Mouse (Mus musculus): Measurements from ENCODE around the gene Zbtb43. TPM values are rescaled to one million over a fixed set of nuclear protein-coding genes. Genes with fewer than 3 reads are reported as not detected.

Zbtb43 gene
- 16.7 and 19.1 TPM in 2 replicates for polyA plus RNA-seq (2015; fragmentation: Nextera tagmentation; extraction: Ambion mirVana)

DNA sequence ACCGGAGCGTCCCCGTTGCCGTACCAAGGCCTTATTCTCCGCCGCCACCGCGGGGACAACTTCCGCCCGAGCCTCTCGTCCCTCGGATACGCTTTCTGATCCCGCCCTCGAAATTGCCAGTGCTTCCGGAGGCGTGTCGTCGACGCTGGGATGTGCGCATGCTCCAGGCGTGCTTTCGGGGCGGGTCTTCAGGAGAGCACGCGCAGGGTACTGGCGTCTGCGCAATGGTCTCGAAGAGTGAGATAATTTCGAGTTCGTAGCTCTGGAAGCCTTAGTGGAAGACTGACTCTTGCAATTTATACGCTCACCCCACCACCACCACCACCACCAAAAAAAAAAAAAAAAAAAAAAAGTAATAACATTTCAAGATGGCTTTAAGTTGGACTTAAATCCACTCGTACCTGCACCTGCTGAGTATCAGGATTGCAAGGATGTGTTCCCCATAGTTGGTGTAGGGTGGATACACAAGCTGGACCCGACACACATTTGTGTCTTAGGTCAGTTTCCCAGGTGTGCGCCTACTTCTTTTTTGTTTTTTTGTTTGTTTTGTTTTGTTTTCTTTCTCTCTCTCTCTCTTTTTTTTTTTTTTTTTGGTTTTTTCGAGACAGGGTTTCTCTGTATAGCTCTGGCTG is at the start of gene Zbtb43:
Gene Zbtb43 (minus strand): TSS at position 94 of the 632 bp plus-strand sequence.
- Histone ChIP-seq H3K4me1 (peaks cover 21% of the 10 kb centered on the region), H3K4me2 (peak within 1 kb of the TSS; percentile 80), H3K9me3 (no peaks in the 10 kb centered on the region), H3K36me3 (peaks cover 8% of the 10 kb centered on the region; the same call in 1 of the 2 replicates), H3K27me3 (peaks cover 4% of the 10 kb centered on the region), H3K4me3 (peak within 1 kb of the TSS; percentile 92), H3K27ac (peak within 1 kb of the TSS; percentile 36), H3K9ac (peak within 1 kb of the TSS; percentile 88)
- whole genome bisulfite sequencing = 5% methylated on average over 36 of the region's 36 CpGs
- ATAC-seq (ENCODE audit: borderline replicate concordance, extremely low read depth, low FRiP score, low TSS enrichment) = peak; percentile 94

DNA sequence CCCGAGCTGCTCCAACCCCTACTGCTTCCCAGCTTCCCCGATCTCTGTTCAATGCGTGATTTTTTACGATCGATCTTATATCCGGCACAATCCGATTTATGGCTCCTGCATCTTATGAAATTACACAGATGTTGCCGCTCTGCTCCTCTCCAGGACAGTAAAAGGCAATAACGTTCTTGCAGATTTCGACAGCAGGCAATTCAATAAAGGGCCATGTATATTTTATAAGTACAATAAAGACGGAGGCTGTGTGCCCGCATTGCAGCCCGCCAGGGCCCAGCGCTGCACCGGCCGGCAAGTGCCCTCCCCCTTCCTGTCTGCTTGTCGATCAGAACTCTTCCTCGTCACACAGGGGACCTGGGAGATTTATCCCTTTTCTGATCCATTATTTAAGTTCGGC is 47.5 kb upstream of the Zbtb43 start:
- Histone ChIP-seq H3K9ac (no peak overlapping the region), H3K4me1 (no peaks in the 10 kb centered on the region), H3K36me3 (no peaks in the 10 kb centered on the region), H3K27me3 (no peaks in the 10 kb centered on the region), H3K4me3 (no peak overlapping the region), H3K27ac (no peak overlapping the region), H3K9me3 (no peaks in the 10 kb centered on the region), H3K4me2 (no peak overlapping the region)
- 67% methylated on average over 19 of the region's 19 CpGs for WGBS
- no peak for ATAC-seq (ENCODE audit: borderline replicate concordance, extremely low read depth, low FRiP score, low TSS enrichment)

DNA sequence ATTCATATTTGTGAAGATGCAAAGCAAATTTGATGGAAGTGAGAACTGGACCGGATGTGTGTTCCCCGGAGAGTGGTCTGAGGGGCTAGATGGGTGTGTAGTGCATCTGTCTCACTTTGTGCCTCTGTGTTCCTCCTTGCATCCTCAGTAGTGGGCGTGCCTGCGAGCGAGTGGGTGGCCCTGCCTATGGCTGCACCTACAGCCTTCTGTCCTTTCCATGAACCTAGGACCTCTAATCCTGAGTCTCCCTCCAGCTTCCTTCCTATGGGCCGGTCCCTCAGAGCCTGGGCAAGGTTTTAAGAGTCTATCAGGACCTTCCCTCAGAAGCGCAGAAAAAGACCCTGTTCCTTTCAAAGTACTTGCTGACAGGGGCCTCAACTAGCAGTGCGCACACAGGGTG is 47.1 kb upstream of the Zbtb43 start:
- no peaks in the 10 kb centered on the region for H3K36me3 ChIP-seq
- no peaks in the 10 kb centered on the region for H3K4me1 ChIP-seq
- H3K4me2 ChIP-seq = no peak overlapping the region
- no peak for ATAC-seq (ENCODE audit: borderline replicate concordance, extremely low read depth, low FRiP score, low TSS enrichment)
- no peaks in the 10 kb centered on the region for H3K9me3 ChIP-seq
- no peak overlapping the region for H3K9ac ChIP-seq
- H3K27ac ChIP-seq = no peak overlapping the region
- H3K4me3 ChIP-seq = no peak overlapping the region
- no peaks in the 10 kb centered on the region for H3K27me3 ChIP-seq
- WGBS = 71% methylated on average over 8 of the region's 8 CpGs

DNA sequence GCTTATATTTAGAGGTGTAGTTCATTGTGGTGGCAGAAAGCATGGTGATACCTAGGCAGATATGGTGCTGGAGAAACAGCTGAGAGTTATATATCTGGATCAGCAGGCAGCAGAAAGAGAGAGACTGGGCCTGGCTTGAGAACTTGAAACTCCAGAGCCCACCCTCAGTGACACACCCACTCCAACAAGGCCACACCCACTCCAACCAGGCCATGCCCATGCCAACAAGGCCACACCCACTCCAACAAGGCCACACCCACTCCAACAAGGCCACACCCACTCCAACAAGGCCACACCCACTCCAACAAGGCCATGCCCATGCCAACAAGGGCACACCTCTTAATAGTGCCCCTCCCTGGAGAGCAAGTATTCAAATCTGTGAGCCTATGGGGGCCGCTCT is 42.4 kb upstream of the Zbtb43 start:
- Histone ChIP-seq H3K27ac (no peak overlapping the region), H3K4me3 (no peak overlapping the region), H3K4me2 (no peak overlapping the region), H3K27me3 (no peaks in the 10 kb centered on the region), H3K4me1 (no peaks in the 10 kb centered on the region), H3K36me3 (no peaks in the 10 kb centered on the region), H3K9ac (no peak overlapping the region), H3K9me3 (no peaks in the 10 kb centered on the region)
- 97% methylated on average over 1 of the region's 1 CpGs for WGBS
- ATAC-seq (ENCODE audit: borderline replicate concordance, extremely low read depth, low FRiP score, low TSS enrichment) = no peak

DNA sequence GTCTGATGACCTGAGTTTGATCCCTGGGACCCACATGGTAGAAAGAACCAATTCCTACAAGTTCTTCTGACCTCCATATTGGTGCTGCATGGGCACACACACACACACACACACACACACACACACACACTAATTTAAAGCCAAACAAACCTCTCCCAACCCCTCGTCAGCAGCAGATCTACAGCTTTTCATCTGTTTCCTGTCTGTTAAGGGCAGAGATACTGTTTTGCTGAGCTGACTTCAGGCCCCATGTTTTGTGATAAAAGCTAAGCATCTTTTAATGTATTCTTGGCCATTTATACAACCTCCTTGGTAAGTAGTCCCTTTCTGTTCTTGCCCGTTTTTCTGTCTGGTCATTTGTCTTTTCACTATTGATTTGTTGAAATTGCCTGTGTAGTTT is 34.2 kb upstream of the Zbtb43 start:
- Histone ChIP-seq H3K9ac (no peak overlapping the region), H3K27me3 (no peaks in the 10 kb centered on the region), H3K27ac (no peak overlapping the region), H3K4me3 (no peak overlapping the region), H3K9me3 (no peaks in the 10 kb centered on the region), H3K36me3 (no peaks in the 10 kb centered on the region), H3K4me2 (no peak overlapping the region), H3K4me1 (no peaks in the 10 kb centered on the region)
- ATAC-seq (ENCODE audit: borderline replicate concordance, extremely low read depth, low FRiP score, low TSS enrichment) = no peak
- WGBS = 29% methylated on average over 2 of the region's 2 CpGs

DNA sequence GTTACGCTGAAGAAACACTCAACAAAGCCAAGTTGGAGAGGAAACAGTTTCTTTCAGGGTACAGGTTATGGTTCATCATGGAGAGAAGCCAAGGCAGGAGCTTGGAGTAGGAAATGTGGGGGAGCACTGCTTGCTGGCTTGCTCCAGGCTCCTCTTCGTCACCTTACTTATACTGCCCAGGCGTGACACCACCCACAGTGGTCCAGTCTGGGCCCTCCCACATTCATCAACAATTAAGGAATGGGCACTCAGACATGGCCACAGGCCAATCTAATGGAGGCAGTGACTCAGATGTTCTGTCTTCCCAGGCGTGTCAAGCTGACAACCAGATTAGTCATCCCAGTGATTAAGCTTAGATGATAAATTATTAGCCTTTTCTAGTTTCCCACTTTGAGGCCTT is 29.9 kb upstream of the Zbtb43 start:
- Histone ChIP-seq H3K4me1 (no peaks in the 10 kb centered on the region), H3K36me3 (no peaks in the 10 kb centered on the region), H3K4me3 (no peak overlapping the region), H3K27me3 (no peaks in the 10 kb centered on the region), H3K9me3 (no peaks in the 10 kb centered on the region), H3K9ac (no peak overlapping the region), H3K4me2 (no peak overlapping the region), H3K27ac (no peak overlapping the region)
- 74% methylated on average over 4 of the region's 4 CpGs for WGBS
- no peak for ATAC-seq (ENCODE audit: borderline replicate concordance, extremely low read depth, low FRiP score, low TSS enrichment)

DNA sequence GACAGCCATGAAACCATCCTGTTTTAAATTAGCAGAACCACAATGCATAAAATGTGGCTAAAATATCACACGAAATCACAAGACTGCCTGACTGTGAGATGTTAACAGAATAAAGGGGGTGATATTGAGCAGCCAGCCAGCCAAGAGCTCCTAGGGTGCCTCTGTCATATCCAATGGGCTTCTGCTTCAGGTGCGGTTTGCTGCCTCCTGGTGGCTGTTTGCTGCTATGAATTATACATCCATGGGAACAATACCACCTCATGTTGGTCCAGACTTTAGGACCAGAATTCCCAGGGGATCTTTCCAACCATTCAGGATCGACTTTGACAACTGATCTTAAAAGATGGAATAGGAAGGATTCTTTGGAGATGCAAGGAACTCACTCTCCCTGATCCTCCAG is 27.3 kb upstream of the Zbtb43 start:
- no peak overlapping the region for H3K27ac ChIP-seq
- no peak overlapping the region for H3K9ac ChIP-seq
- H3K4me1 ChIP-seq = no peaks in the 10 kb centered on the region
- no peaks in the 10 kb centered on the region for H3K27me3 ChIP-seq
- ATAC-seq (ENCODE audit: borderline replicate concordance, extremely low read depth, low FRiP score, low TSS enrichment) = no peak
- H3K36me3 ChIP-seq = no peaks in the 10 kb centered on the region
- no peak overlapping the region for H3K4me3 ChIP-seq
- WGBS = 44% methylated on average over 3 of the region's 3 CpGs
- H3K4me2 ChIP-seq = no peak overlapping the region
- no peaks in the 10 kb centered on the region for H3K9me3 ChIP-seq

DNA sequence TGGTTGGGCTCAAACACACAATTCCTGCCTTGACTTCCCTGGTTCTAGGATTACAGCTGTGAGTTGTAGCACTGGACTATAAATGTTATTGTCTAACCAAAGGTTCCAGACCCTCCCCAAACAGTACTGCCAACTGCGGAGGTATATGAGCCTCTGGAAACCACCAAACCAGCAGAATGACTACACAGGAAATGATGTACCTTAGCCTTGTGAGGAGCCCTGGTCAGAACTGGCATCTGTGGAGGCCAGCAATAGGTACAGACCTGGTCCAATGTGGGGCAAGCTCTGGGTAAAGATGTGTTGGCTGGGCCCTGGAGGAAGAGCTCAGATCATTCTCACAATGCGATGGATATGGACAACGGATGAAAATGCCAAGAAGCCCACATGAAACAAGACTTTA is 23.7 kb upstream of the Zbtb43 start:
- no peaks in the 10 kb centered on the region for H3K4me1 ChIP-seq
- 88% methylated on average over 3 of the region's 3 CpGs for WGBS
- no peaks in the 10 kb centered on the region for H3K36me3 ChIP-seq
- H3K4me3 ChIP-seq = no peak overlapping the region
- no peaks in the 10 kb centered on the region for H3K27me3 ChIP-seq
- H3K9me3 ChIP-seq = no peaks in the 10 kb centered on the region
- no peak overlapping the region for H3K4me2 ChIP-seq
- H3K9ac ChIP-seq = no peak overlapping the region
- no peak for ATAC-seq (ENCODE audit: borderline replicate concordance, extremely low read depth, low FRiP score, low TSS enrichment)
- no peak overlapping the region for H3K27ac ChIP-seq

DNA sequence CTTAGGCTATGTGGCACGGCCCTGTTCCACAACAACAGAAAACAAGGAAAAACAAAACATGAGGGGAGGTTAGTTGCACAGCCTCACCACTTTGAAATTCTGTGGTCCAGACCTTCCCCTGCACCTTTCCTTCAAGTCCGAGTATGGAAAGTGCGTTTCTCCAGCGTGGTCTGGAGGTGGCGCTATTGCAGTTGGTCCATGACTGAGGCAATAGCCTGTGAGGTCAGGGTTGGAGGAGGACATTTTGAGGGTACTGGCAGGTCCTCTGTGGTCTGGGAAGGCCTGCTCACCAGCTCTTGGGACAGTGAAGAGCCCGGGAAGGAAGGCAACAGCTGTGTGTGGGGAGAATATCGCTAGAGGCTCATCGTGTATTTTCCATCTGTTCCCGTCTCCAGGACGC is 21.2 kb upstream of the Zbtb43 start:
- no peak for ATAC-seq (ENCODE audit: borderline replicate concordance, extremely low read depth, low FRiP score, low TSS enrichment)
- no peak overlapping the region for H3K4me2 ChIP-seq
- H3K4me3 ChIP-seq = no peak overlapping the region
- H3K9me3 ChIP-seq = no peaks in the 10 kb centered on the region
- no peak overlapping the region for H3K27ac ChIP-seq
- 44% methylated on average over 10 of the region's 10 CpGs for WGBS
- no peaks in the 10 kb centered on the region for H3K4me1 ChIP-seq
- no peak overlapping the region for H3K9ac ChIP-seq
- H3K27me3 ChIP-seq = peaks cover 7% of the 10 kb centered on the region; the same call in 1 of the 2 replicates
- H3K36me3 ChIP-seq = no peaks in the 10 kb centered on the region

DNA sequence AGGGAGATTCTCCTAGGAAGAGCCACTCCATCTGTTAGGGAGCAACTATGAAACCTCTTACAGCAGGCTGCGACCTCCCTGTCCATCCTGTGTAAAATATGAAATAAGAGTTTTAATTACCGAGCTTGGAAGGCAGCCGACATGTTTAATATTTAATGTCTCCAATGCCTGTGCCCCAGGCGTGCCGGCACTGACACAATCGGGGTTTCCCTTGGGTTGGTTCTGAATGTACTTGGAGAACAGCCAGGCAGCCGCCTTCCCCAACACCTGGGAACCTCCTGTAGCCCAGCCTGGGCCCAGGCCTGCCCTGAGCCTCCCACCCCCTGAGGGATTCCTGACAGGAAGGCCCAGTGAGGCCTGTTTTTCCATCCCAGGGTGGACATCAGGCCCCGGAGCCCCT is 19.0 kb upstream of the Zbtb43 start:
- Histone ChIP-seq H3K27me3 (peaks cover 7% of the 10 kb centered on the region; the same call in 1 of the 2 replicates), H3K9me3 (no peaks in the 10 kb centered on the region), H3K4me1 (no peaks in the 10 kb centered on the region), H3K9ac (no peak overlapping the region), H3K4me2 (no peak overlapping the region), H3K4me3 (no peak overlapping the region), H3K36me3 (no peaks in the 10 kb centered on the region), H3K27ac (no peak overlapping the region)
- 73% methylated on average over 8 of the region's 8 CpGs for WGBS
- ATAC-seq (ENCODE audit: borderline replicate concordance, extremely low read depth, low FRiP score, low TSS enrichment) = no peak

DNA sequence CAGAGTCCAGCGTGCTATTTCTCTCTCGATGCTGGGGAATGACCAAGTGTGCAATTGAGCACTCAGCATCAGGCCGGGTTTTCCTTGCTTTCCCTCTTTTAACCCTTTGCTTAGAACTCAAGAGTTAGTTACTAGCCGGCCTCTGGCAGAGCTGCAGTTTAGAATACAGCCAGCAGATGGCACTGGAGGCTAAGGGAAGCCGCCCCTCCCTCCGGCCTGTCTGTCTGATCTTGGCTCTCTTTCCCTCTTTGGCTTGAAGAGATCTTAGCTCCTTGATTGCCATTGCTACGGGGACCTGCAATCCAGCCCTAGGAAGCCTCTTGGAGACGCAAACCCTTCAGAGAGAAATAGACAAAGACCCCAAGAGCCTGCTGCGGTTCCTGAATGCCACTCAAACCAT is 18.5 kb upstream of the Zbtb43 start:
- Histone ChIP-seq H3K4me1 (no peaks in the 10 kb centered on the region), H3K4me3 (no peak overlapping the region), H3K27ac (no peak overlapping the region), H3K36me3 (no peaks in the 10 kb centered on the region), H3K9me3 (no peaks in the 10 kb centered on the region), H3K4me2 (no peak overlapping the region), H3K27me3 (peaks cover 7% of the 10 kb centered on the region; the same call in 1 of the 2 replicates), H3K9ac (no peak overlapping the region)
- 5% methylated on average over 9 of the region's 9 CpGs for WGBS
- ATAC-seq (ENCODE audit: borderline replicate concordance, extremely low read depth, low FRiP score, low TSS enrichment) = no peak

DNA sequence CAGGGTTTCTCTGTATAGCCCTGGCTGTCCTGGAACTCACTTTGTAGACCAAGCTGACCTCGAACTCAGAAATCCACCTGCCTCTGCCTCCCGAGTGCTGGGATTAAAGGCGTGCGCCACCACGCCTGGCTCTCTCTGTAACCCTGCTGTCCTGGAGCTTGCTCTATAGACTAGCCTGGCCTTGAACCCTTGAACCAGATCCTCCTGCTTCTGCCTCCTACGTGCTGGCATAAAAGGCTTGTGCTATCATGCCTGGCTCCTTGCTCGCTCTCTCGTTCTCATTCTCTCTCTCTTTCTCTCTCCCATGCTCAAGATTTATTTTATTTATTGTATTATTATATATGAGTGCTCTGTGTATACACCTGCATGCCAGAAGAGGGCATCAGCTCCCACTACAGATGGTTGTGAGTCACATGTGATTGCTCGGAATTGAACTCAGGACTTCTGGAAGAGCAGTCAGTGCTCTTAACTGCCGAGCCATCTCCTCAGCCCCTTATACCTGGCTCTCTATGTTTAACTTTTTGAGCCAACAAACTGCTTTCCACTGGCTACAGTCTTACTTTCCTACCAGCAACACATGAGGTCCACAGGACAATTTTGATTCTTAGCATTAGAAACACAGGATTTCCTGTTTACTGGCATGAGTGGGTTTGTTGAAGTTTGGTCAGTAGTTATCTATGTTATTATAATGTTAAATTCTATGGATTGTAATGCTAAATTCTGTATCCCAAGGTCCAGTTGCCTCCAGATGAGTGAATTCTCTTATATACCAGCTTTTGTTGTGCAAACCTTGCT is 9.8 kb upstream of the Zbtb43 start:
- Histone ChIP-seq H3K9me3 (no peaks in the 10 kb centered on the region), H3K4me2 (no peak overlapping the region), H3K4me1 (no peaks in the 10 kb centered on the region), H3K27me3 (no peaks in the 10 kb centered on the region; the same call in 1 of the 2 replicates), H3K27ac (no peak overlapping the region), H3K4me3 (no peak overlapping the region), H3K36me3 (no peaks in the 10 kb centered on the region), H3K9ac (no peak overlapping the region)
- WGBS = 84% methylated on average over 10 of the region's 10 CpGs
- ATAC-seq (ENCODE audit: borderline replicate concordance, extremely low read depth, low FRiP score, low TSS enrichment) = no peak

All from lung, embryonic 15.5 days (tissue).